Mouse (Mus musculus): ENCODE results near the gene Lce3f. TPM values are rescaled to one million over a fixed set of nuclear protein-coding genes. Genes with fewer than 3 reads are reported as not detected.

The Lce3f gene
- not detected for total RNA-seq (2021)
- long read RNA-seq, experiment 1 = 0 reads
- long read RNA-seq, experiment 2 = 0 reads

- intact Hi-C loops (cut with DNase I) = no loop called here
- no peak for DNase-seq
These were observed at the start of gene Lce3f for GRCm38 (mm10) chr3:92991926-92992325. TSS of gene Lce3f (plus strand) at chr3:92992226.

GRCm38 (mm10) chr3:92944186-92944585 is 47.8 kb upstream of the Lce3f start, which contains the start of gene Lce3c:
TSS of gene Lce3c (plus strand) at chr3:92944486.
- DNase-seq = no peak
- intact Hi-C loops (cut with DNase I) = no loop called here

- intact Hi-C loops (cut with DNase I) = no loop called here
- no peak for DNase-seq
These were observed 34.9 kb upstream of the Lce3f start, which contains the start of gene Lce3d for GRCm38 (mm10) chr3:92957090-92957489. TSS of gene Lce3d (plus strand) at chr3:92957390.

- intact Hi-C loops (cut with DNase I) = no loop called here
- no peak for DNase-seq
These were observed 25.3 kb upstream of the Lce3f start, which contains the start of gene Lce3e for GRCm38 (mm10) chr3:92966761-92967160. TSS of gene Lce3e (plus strand) at chr3:92967061.

GRCm38 (mm10) chr3:92978484-92978883 is 13.5 kb upstream of the Lce3f start:
- DNase-seq = no peak
- intact Hi-C loops (cut with DNase I) = no loop called here

GRCm38 (mm10) chr3:92998691-92999090 is 6.7 kb downstream of the Lce3f start:
- DNase-seq = peak; percentile 59 to 77
- intact Hi-C loops (cut with DNase I) = no loop called here

- no peak for DNase-seq
- intact Hi-C loops (cut with DNase I) = no loop called here
These were observed 8.6 kb downstream of the Lce3f start for GRCm38 (mm10) chr3:93000621-93001020.

GRCm38 (mm10) chr3:93002843-93003242 is 10.8 kb downstream of the Lce3f start:
- DNase-seq = no peak
- intact Hi-C loops (cut with DNase I) = no loop called here

- DNase-seq = peak; percentile 29 to 35
- intact Hi-C loops (cut with DNase I) = no loop called here
These were observed 22.4 kb downstream of the Lce3f start for GRCm38 (mm10) chr3:93014378-93014801.

GRCm38 (mm10) chr3:93014871-93015270 is 22.8 kb downstream of the Lce3f start:
- DNase-seq = no peak
- intact Hi-C loops (cut with DNase I) = no loop called here

- intact Hi-C loops (cut with DNase I) = no loop called here
These were observed 23.6 kb downstream of the Lce3f start, which contains the start of gene Crct1 for GRCm38 (mm10) chr3:93015460-93016104. TSS of gene Crct1 (minus strand) at chr3:93015687.

GRCm38 (mm10) chr3:93018960-93019359 is 26.9 kb downstream of the Lce3f start, which contains the start of gene Lce1m:
TSS of gene Lce1m (minus strand) at chr3:93019060.
- no peak for DNase-seq
- intact Hi-C loops (cut with DNase I) = no loop called here

More at GRCm38 (mm10) chr3:93015460-93016104, 23.6 kb downstream of the Lce3f start, which contains the start of gene Crct1:
- no peak for DNase-seq

GRCm38 (mm10) chr3:93021171-93021570 is 29.1 kb downstream of the Lce3f start:
- intact Hi-C loops (cut with DNase I) = loop anchor here (10.0 kb wide), 1 partner anchor 116 kb away; no protein-coding TSS in a partner anchor

GRCm38 (mm10) chr3:93023411-93024184 is 31.6 kb downstream of the Lce3f start:
- intact Hi-C loops (cut with DNase I) = loop anchor here (10.0 kb wide), 1 partner anchor 119 kb away; no protein-coding TSS in a partner anchor
- DNase-seq = no peak

More at GRCm38 (mm10) chr3:93021171-93021570, 29.1 kb downstream of the Lce3f start:
- no peak for DNase-seq

- intact Hi-C loops (cut with DNase I) = loop anchor here (10.0 kb wide), 1 partner anchor 121 kb away; no protein-coding TSS in a partner anchor
- DNase-seq = no peak
These were observed 33.5 kb downstream of the Lce3f start for GRCm38 (mm10) chr3:93025486-93025885.

GRCm38 (mm10) chr3:93031450-93031849 is 39.4 kb downstream of the Lce3f start:
- intact Hi-C loops (cut with DNase I) = no loop called here
- peak in 1 of 2 experiments; percentile 19 for DNase-seq

Other genes with a start within 250 kb of the Lce3f start
- not detected for gene Lce1g, start 239.9 kb upstream of the Lce3f start, total RNA-seq (2021)
- not detected for gene Lce1h, start 227.2 kb upstream of the Lce3f start, total RNA-seq (2021)
- gene Lce1i, start 213.3 kb upstream of the Lce3f start, total RNA-seq (2021) = not detected
- not detected for gene Lce1j, start 201.7 kb upstream of the Lce3f start, total RNA-seq (2021)
- not detected for gene Lce1k, start 184.3 kb upstream of the Lce3f start, total RNA-seq (2021)
- not detected for gene Kprp, start 165.0 kb upstream of the Lce3f start, total RNA-seq (2021)
- gene Lce1l, start 140.9 kb upstream of the Lce3f start, total RNA-seq (2021) = not detected
- not detected for gene 2310050C09Rik, start 122.0 kb upstream of the Lce3f start, total RNA-seq (2021)
- gene Lce3a, start 66.0 kb upstream of the Lce3f start, total RNA-seq (2021) = not detected
- not detected for gene Lce3b, start 59.2 kb upstream of the Lce3f start, total RNA-seq (2021)
- not detected for gene Lce3c, start 47.7 kb upstream of the Lce3f start, total RNA-seq (2021)
- not detected for gene Lce3d, start 34.8 kb upstream of the Lce3f start, total RNA-seq (2021)
- not detected for gene Lce3e, start 25.2 kb upstream of the Lce3f start, total RNA-seq (2021)
- gene Crct1, start 23.5 kb downstream of the Lce3f start, total RNA-seq (2021) = not detected
- gene Lce1m, start 26.8 kb downstream of the Lce3f start, total RNA-seq (2021) = not detected
- not detected for gene Gm4858, start 76.6 kb downstream of the Lce3f start, total RNA-seq (2021)
- not detected for gene Crnn, start 152.6 kb downstream of the Lce3f start, total RNA-seq (2021)
- gene Flg2, start 205.1 kb downstream of the Lce3f start, total RNA-seq (2021) = under 1 TPM in 1 of 2 experiments, not detected in 1; under 0.01 TPM

All from heart, postnatal 14 days (tissue).